Mouse (Mus musculus): ENCODE measurements around the gene Zfp523.

DNA sequence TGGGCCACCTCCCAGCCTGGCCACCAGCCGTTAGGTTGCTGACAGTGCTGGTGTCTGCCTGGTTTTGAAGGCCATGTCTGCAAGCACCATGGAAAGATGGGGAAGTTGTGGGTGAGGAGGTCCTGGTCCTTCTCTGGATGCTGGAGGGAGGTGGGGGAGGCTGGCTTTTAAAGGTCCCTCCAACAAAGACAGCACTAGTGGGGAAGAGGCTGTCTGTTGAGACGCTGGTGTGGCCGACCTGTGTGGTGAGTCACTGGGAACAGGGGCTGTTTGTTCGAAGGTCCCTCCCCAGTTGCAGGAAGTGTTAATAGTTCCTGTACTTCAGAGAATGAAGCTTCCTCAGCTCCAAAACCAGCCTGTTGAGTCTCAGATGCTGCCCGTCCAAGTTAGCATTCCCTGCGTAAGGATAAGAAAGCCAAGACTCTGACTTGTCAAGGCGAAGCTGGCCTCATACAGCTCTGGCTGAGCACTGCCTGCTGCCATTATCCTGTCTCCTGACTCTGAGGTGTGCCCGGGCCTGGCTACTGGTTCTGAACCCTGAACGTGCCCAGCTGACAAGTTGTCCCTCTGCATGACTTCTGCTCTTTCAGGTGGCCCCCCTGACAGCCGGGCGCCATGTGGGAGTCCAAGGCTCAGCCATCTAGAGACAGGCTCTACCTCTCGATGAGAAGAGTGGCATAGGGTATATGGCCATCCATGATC is 74.8 kb downstream of the Zfp523 start:
- TF ChIP-seq CTCF (IDR thresholded peaks at IDR 0.05; ENCODE audit: low read depth) (no peak), EP300 (optimal IDR thresholded peaks at IDR 0.05) (no peak)

Data from stomach, postnatal 0 days (tissue).